13 mouse cellular contexts compared by ENCODE assay signal in genomic region chr17:45749100-45749499, GRCm38 (mm10). TPM values are rescaled to one million over a fixed set of nuclear protein-coding genes. Genes with fewer than 3 reads are reported as not detected.
DNase-seq lines count a peak whose midpoint lies in the region; ATAC-seq and TF ChIP-seq lines count a peak whose summit lies in the region.
"Had no signal": no experiment of that assay in that cellular context is flagged by ENCODE, and none has a peak within 500 bp of the region (broad histone marks: within the 10 kb centered on the region; RNA-seq: fewer than 3 reads in every experiment).

No protein-coding gene starts in this region.

- no peak overlapping the region for H3K9ac ChIP-seq in forebrain, postnatal 0 days

- no peaks in the 10 kb centered on the region for H3K36me3 ChIP-seq in kidney, adult 2 months (ENCODE audit: control insufficient read depth, insufficient read depth, low read length)
- no peaks in the 10 kb centered on the region for H3K36me3 ChIP-seq in forebrain, postnatal 0 days (ENCODE audit: insufficient read depth)

- WGBS in kidney, adult 2 months = 47% methylated on average over 6 of the region's 6 CpGs
- 75% methylated on average over 6 of the region's 6 CpGs for WGBS in forebrain, postnatal 0 days

- no peaks in the 10 kb centered on the region for H3K27me3 ChIP-seq in kidney, adult 2 months (replicated peaks; ENCODE audit: control insufficient read depth, insufficient read depth, low read length)
- no peaks in the 10 kb centered on the region for H3K27me3 ChIP-seq in forebrain, postnatal 0 days (ENCODE audit: insufficient read depth, low read length)

- H3K4me2 ChIP-seq in forebrain, postnatal 0 days (ENCODE audit: low read depth) = no peak overlapping the region

- DNase-seq in kidney, adult 2 months = peak; percentile 78
- no peak for DNase-seq in kidney, postnatal 4 days
- DNase-seq in brain, adult 2 months (ENCODE audit: low read depth, low spot score) = peak; percentile 65
- DNase-seq in gastrocnemius, postnatal 25 days = peak; percentile 67
- DNase-seq in heart, postnatal 4 days = peak; percentile 85
- no peak for DNase-seq in forebrain, postnatal 0 days
- DNase-seq in Muller cell, postnatal 12 days (ENCODE audit: inconsistent ontology term) = no peak
- DNase-seq: thymus, adult 18-20 months had no signal

- H3K4me1 ChIP-seq in kidney, adult 2 months (ENCODE audit: control insufficient read depth, insufficient read depth, low read length) = no peaks in the 10 kb centered on the region
- no peaks in the 10 kb centered on the region for H3K4me1 ChIP-seq in forebrain, postnatal 0 days (ENCODE audit: insufficient read depth)

- ATAC-seq in forebrain, postnatal 0 days = no peak
- no peak for ATAC-seq in erythroblast, adult 5-6 weeks (replicated peaks; ENCODE audit: low FRiP score, poor library complexity, severe bottlenecking)

- H3K9me3 ChIP-seq in forebrain, postnatal 0 days (ENCODE audit: low read length) = no peaks in the 10 kb centered on the region

- H3K27ac ChIP-seq in kidney, adult 2 months (ENCODE audit: insufficient read depth, low read depth, low read length) = no peak overlapping the region
- H3K27ac ChIP-seq in forebrain, postnatal 0 days (ENCODE audit: low read depth, low read length) = no peak overlapping the region

- TF ChIP-seq POLR2A in kidney, adult 2 months (IDR thresholded peaks at IDR 0.05; ENCODE audit: low read depth, low read length) = no peak

- H3K4me3 ChIP-seq in kidney, adult 2 months (ENCODE audit: insufficient read depth, low read depth, low read length) = no peak overlapping the region
- H3K4me3 ChIP-seq in forebrain, postnatal 0 days (ENCODE audit: low read depth, low read length) = no peak overlapping the region
- H3K4me3 ChIP-seq: erythroblast, embryonic 14.5 days had no signal

- TF ChIP-seq CTCF in kidney, adult 2 months (conservative IDR thresholded peaks at IDR 0.05; ENCODE audit: insufficient read depth, insufficient read length, low read depth, low read length) = no peak
- TF ChIP-seq CTCF in forebrain, postnatal 0 days (IDR thresholded peaks at IDR 0.05; ENCODE audit: low read depth) = no peak

RNA-seq across cellular contexts. Expression of gene 1600014C23Rik, which starts 15.5 kb away (rescaled TPM):
- not detected in 2 replicates for polyA plus RNA-seq in kidney, adult 2 months (2012; rRNA removed)
- not detected for total RNA-seq in gastrocnemius, postnatal 25 days (2021)
- total RNA-seq in heart, postnatal 4 days (2021) = under 1 TPM in 1 of 2 experiments, not detected in 1; 0.97 TPM
- total RNA-seq in forebrain, postnatal 0 days (2014; rRNA removed) = not detected in 2 replicates
- polyA plus RNA-seq in forebrain, postnatal 0 days (2015; fragmentation: Nextera tagmentation; extraction: Ambion mirVana) = not detected in 2 replicates
- total RNA-seq in erythroblast, adult 5-6 weeks (2015; ENCODE audit: low replicate concordance) = not detected in 2 replicates
- total RNA-seq in erythroblast, adult 5-6 weeks (2017; ENCODE audit: low replicate concordance) = not detected in 2 replicates
- total RNA-seq: left cerebral cortex, postnatal 10 days; midbrain, postnatal 0 days had no signal
- polyA plus RNA-seq: cortical plate, adult 2 months; erythroblast, embryonic 14.5 days had no signal

Comparison
In these comparisons a context has a peak if more than half of its experiments do, and no peak if none do; other contexts are left out.
1. DNase-seq: peak in kidney, adult 2 months (single experiment), brain, adult 2 months (single experiment), gastrocnemius, postnatal 25 days (single experiment) and heart, postnatal 4 days (single experiment); none in kidney, postnatal 4 days (0 of 2), forebrain, postnatal 0 days (single experiment) and Muller cell, postnatal 12 days (single experiment).